Mouse (Mus musculus) MEL-GATA-1-ER (cell line): Measurements from ENCODE around the gene Pou3f1.

Experiments used
- DNase-seq: peaks from one replicate; pipeline ENCODE4 v3.0.0-alpha.2; 2012; ENCODE audit warnings: low read depth; ENCODE audit errors: extremely low read depth

Gene Pou3f1

DNA sequence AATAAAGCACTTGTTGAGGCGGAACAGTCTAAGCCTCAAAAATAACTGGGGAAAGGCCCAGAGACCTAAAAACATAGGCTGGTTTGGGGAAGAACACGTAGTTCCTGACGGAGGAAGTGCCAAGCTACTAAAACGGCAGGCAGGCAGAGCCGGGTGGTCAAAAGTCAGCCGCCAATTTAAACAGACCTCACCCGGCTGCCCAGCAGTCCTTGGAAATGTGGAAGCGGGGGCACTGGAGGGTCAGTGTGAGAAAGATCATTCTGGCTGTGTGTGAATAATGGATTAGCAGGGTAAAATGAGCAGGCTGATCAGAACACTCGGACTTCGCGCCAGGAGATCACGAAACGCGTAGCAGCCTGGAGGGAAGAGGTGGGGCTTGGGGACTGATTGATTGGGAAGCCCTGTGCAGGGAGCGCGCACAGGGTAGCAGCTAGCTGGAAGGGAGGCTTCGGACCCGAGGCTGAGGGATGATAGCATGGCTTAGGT lies 53.4 kb downstream of the Pou3f1 start:
- DNase-seq, result no peak
